Mouse (Mus musculus) neural tube, embryonic 15.5 days (tissue): ENCODE data around the gene Zfp763. TPM values are rescaled to one million over a fixed set of nuclear protein-coding genes. Genes with fewer than 3 reads are reported as not detected.
A peak's percentile ranks its signal among the peaks of the same experiment; 100 is the strongest.
"Not testable (repeated sequence)": the region's sequence is repeated elsewhere in the genome, so short reads cannot be mapped to it uniquely, and the experiment has no call there.

ENCODE experiments used
- ATAC-seq: fragments of 200-750 bp; cut with Nextera tagmentation; 2 replicates; pipeline ENCODE4 v1.8.0; 2017; ENCODE audit warnings: mild to moderate bottlenecking, moderate TSS enrichment, moderate library complexity; ENCODE audit not compliant: low FRiP score
- H3K27ac ChIP-seq: fragments of 300-500 bp; sonication (generic); replicated peaks from 2 replicates; pipeline ENCODE4 v1.5.1; 2015; ENCODE audit warnings: mild to moderate bottlenecking, inconsistent platforms
- H3K27me3 ChIP-seq: fragments of 300-500 bp; sonication (generic); replicated peaks from 2 replicates; pipeline ENCODE4 v1.6.1; 2015; ENCODE audit warnings: inconsistent platforms
- H3K36me3 ChIP-seq: fragments of 300-500 bp; sonication (generic); 2 replicates; pipeline ENCODE4 v1.6.1; 2015; ENCODE audit warnings: inconsistent platforms
- H3K4me1 ChIP-seq: fragments of 300-500 bp; sonication (generic); 2 replicates; pipeline ENCODE4 v1.6.1; 2015; ENCODE audit warnings: inconsistent platforms
- H3K4me2 ChIP-seq: fragments of 300-500 bp; sonication (generic); 2 replicates; pipeline ENCODE4 v1.6.1; 2015; ENCODE audit warnings: inconsistent platforms, mild to moderate bottlenecking, moderate library complexity
- H3K4me3 ChIP-seq: fragments of 300-500 bp; sonication (generic); replicated peaks from 2 replicates; pipeline ENCODE4 v1.5.1; 2015; ENCODE audit warnings: mild to moderate bottlenecking, inconsistent platforms
- H3K9ac ChIP-seq: fragments of 300-500 bp; sonication (generic); replicated peaks from 2 replicates; pipeline ENCODE4 v1.6.1; 2015; ENCODE audit warnings: mild to moderate bottlenecking, inconsistent platforms
- H3K9me3 ChIP-seq: fragments of 300-500 bp; sonication (generic); replicated peaks from 2 replicates; pipeline ENCODE4 v1.6.1; 2016; ENCODE audit warnings: inconsistent platforms
- WGBS: fragments of 180-500 bp; shearing (Covaris S2); methylation state at CpG from one replicate; pipeline ENCODE4 v1.1.7; 2015; ENCODE audit warnings: mixed read lengths; 5-methylcytosine and 5-hydroxymethylcytosine counted together
- polyA plus RNA-seq: library from polyadenylated mRNA; unstranded; fragments of >200 nt; fragmentation: Nextera tagmentation; extraction: Ambion mirVana; gene quantifications from 2 replicates; pipeline ENCODE4 v1.2.1, GENCODE M21; 2015

The Zfp763 gene
- 23.7 and 24.7 TPM in 2 replicates for polyA plus RNA-seq

DNA sequence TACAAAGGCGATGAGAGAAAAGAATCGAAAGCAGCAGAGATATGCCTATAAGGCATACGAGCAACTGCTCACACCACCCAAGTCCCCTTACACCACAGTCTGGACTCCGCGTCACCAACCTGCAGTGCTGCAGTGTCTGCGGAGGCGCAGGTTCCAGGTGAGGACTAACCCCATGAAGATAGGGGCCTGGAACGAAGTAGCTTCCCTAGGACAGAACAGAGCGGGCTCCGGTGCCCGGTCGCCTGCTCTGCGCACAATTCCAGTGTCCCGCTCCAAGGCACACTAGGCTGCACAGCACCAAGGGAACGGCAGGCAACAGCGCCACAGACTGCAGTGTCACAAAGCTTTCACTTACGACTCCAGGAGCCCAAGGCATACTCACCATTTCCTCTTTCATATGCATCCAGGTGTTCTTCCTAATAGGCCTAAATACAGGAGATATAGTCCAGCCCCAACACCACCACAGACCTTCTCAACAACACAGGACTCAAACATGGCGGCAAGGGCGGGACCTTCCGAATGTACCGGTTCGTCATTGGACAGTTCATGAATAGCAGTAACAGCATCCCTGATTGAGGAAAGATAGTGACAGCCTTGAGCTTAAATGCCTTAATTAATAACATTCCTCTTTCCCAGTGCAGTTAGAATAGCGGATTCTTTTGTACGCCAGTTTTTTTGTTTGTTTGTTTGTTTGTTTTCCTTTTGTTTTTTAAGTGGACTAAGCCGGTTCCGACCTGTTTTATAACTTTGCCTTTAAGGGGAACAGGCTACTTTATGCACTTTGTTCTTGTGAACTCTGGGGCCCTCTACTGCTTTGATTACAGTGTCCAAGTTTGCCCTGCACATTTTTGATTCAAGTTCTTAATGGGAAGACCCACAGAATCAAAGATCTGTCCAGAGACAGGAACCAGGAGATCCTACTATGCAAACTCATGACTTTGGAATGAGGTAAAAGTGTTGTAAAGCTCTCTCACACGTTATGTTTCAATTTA lies at the start of gene Zfp763:
Gene Zfp763 (minus strand): TSS at position 503 of the 992 bp plus-strand sequence.
- Histone ChIP-seq H3K4me3 (peak within 1 kb of the TSS; percentile 89), H3K36me3 (peaks cover 4% of the 10 kb centered on the region; the same call in 1 of the 2 replicates), H3K27me3 (no peaks in the 10 kb centered on the region), H3K9ac (peak within 1 kb of the TSS; percentile 86), H3K4me1 (peaks cover 12% of the 10 kb centered on the region), H3K27ac (peak within 1 kb of the TSS; percentile 87), H3K4me2 (peak within 1 kb of the TSS; percentile 54), H3K9me3 (no peaks in the 10 kb centered on the region)
- ATAC-seq, result peak; percentile 100
- WGBS, result 3% methylated on average over 27 of the region's 27 CpGs

GRCm38 (mm10) chr17:33067958-33068357 lies 34.8 kb upstream of the Zfp763 start, which contains the start of gene 4921501E09Rik:
Gene 4921501E09Rik (minus strand): TSS chr17:33068058.
- no peak for ATAC-seq
- Histone ChIP-seq H3K27me3 (no peaks in the 10 kb centered on the region), H3K36me3 (no peaks in the 10 kb centered on the region), H3K27ac (no peak within 1 kb of the TSS), H3K9me3 (no peaks in the 10 kb centered on the region), H3K4me1 (no peaks in the 10 kb centered on the region), H3K9ac (no peak within 1 kb of the TSS), H3K4me3 (no peak within 1 kb of the TSS), H3K4me2 (no peak within 1 kb of the TSS)
- WGBS, result 57% methylated on average over 1 of the region's 1 CpGs

DNA sequence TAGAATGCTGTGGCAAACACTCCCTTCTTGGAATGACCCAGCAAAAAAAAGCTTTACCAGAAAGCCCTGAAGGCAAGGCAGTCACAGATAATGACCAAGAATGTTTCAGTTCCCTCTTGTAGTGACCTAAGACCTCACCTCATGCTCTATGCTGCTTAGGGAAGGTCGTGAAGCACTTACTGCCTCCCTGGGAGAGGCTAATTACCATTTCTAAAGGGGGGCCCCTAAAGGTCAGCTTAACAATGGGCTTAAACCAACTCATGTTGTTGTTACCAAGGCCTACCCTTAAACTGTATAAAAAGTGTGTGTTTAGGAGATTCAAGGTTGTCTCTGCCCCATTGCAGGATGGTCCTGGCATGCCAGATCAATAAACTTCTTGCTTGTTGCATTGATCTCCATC lies 29.8 kb upstream of the Zfp763 start:
- H3K4me3 ChIP-seq, result no peak overlapping the region
- no peak for ATAC-seq
- no peaks in the 10 kb centered on the region for H3K4me1 ChIP-seq

DNA sequence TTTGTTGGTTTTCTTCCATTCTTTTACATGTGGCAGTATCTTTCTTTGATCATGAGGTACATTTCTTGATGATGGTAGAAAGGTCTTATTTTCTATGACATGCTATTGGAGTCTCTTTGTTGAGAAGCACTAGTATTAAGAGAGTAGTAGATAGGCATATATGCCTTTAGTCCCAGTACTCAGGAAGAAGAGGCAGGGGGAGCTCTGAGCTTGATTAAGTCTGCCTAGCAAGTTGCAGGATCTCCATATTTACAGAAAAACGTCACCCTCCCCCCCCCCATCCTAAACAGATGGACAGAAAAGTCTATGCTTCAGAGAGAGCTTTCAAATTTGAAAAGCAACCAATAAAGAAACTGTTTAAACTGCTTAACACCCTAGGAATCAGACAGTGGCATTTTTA lies 25.6 kb upstream of the Zfp763 start:
- no peaks in the 10 kb centered on the region for H3K9me3 ChIP-seq
- no peak overlapping the region for H3K9ac ChIP-seq
- no peak overlapping the region for H3K27ac ChIP-seq
- H3K4me2 ChIP-seq, result no peak overlapping the region
- H3K4me1 ChIP-seq, result no peaks in the 10 kb centered on the region
- ATAC-seq, result no peak
- no peaks in the 10 kb centered on the region for H3K36me3 ChIP-seq
- no peaks in the 10 kb centered on the region for H3K27me3 ChIP-seq
- 8% methylated on average over 1 of the region's 1 CpGs for WGBS
- no peak overlapping the region for H3K4me3 ChIP-seq

More for the DNA sequence above, 29.8 kb upstream of the Zfp763 start:
- Histone ChIP-seq H3K27me3 (no peaks in the 10 kb centered on the region), H3K9me3 (no peaks in the 10 kb centered on the region), H3K27ac (no peak overlapping the region), H3K4me2 (no peak overlapping the region), H3K9ac (no peak overlapping the region), H3K36me3 (no peaks in the 10 kb centered on the region)
- 0% methylated on average over 1 of the region's 1 CpGs for WGBS

DNA sequence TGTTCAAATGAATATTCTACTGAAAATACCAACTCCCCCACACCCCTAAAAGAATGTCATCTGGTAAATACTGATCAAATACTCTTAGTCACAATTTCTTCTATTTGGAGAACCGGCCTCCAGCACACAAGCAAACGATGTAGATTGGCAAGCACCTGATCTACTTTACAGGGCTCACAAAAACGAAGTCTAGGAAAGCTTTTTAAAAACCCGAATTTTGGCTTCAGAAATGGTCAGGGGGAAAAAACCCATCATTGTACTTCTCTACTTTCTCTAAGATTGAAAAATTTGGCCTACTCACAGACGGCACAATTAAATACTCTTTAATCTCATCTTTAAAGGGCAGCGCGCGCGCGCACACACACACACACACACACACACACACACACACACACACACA lies 826 bp downstream of the Zfp763 start:
- H3K27ac ChIP-seq, result peak overlapping the region; percentile 87; the same call in 1 of the 2 replicates
- no peak for ATAC-seq
- no peaks in the 10 kb centered on the region for H3K27me3 ChIP-seq
- 11% methylated on average over 10 of the region's 10 CpGs for WGBS
- H3K9me3 ChIP-seq, result peaks cover 3% of the 10 kb centered on the region; the same call in 1 of the 2 replicates
- peak overlapping the region; percentile 89 for H3K4me3 ChIP-seq
- H3K36me3 ChIP-seq, result peaks cover 7% of the 10 kb centered on the region
- peak overlapping the region; percentile 54 for H3K4me2 ChIP-seq
- H3K9ac ChIP-seq, result peak overlapping the region; percentile 86
- peaks cover 12% of the 10 kb centered on the region for H3K4me1 ChIP-seq

- peaks cover 82% of the 10 kb centered on the region for H3K36me3 ChIP-seq
- not testable (repeated sequence) for H3K27me3 ChIP-seq, H3K9ac ChIP-seq, H3K27ac ChIP-seq, ATAC-seq, H3K4me2 ChIP-seq, H3K4me3 ChIP-seq, H3K4me1 ChIP-seq
- peaks cover 61% of the 10 kb centered on the region for H3K9me3 ChIP-seq
Measured at GRCm38 (mm10) chr17:33020434-33020833, 12.8 kb downstream of the Zfp763 start.

- Histone ChIP-seq H3K9me3 (peaks cover 12% of the 10 kb centered on the region; the same call in 1 of the 2 replicates), H3K4me1 (no peaks in the 10 kb centered on the region), H3K4me2 (no peak overlapping the region), H3K27me3 (no peaks in the 10 kb centered on the region), H3K27ac (no peak overlapping the region), H3K4me3 (no peak overlapping the region), H3K36me3 (peaks cover 26% of the 10 kb centered on the region), H3K9ac (no peak overlapping the region)
- WGBS, result 50% methylated on average over 9 of the region's 9 CpGs
- no peak for ATAC-seq
Measured at GRCm38 (mm10) chr17:33008337-33008736, 24.9 kb downstream of the Zfp763 start.

DNA sequence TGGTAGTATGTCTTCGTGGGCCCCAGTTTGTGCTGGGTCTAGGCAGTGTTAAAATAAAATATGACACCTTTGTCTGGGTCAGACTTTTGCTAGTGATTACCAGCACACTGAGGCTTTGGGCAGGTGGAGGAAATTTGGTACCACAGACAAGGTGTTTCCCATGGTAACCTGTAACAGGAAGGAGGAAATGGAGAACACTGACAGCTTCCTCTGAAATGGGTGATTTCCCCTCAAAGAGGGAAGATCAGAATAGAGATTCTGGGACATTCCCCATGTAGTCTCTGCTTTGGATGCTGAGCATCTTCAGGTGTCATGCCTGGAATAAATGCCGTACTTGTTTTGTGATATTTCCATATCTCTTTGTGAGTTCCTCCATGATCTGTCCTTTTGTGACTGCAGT lies 34.7 kb downstream of the Zfp763 start:
- Histone ChIP-seq H3K4me1 (peaks cover 10% of the 10 kb centered on the region), H3K36me3 (peaks cover 79% of the 10 kb centered on the region), H3K27ac (no peak overlapping the region), H3K4me3 (no peak overlapping the region), H3K9me3 (peaks cover 13% of the 10 kb centered on the region; the same call in 1 of the 2 replicates), H3K4me2 (no peak overlapping the region), H3K27me3 (no peaks in the 10 kb centered on the region), H3K9ac (no peak overlapping the region)
- 95% methylated on average over 2 of the region's 2 CpGs for WGBS
- no peak for ATAC-seq

DNA sequence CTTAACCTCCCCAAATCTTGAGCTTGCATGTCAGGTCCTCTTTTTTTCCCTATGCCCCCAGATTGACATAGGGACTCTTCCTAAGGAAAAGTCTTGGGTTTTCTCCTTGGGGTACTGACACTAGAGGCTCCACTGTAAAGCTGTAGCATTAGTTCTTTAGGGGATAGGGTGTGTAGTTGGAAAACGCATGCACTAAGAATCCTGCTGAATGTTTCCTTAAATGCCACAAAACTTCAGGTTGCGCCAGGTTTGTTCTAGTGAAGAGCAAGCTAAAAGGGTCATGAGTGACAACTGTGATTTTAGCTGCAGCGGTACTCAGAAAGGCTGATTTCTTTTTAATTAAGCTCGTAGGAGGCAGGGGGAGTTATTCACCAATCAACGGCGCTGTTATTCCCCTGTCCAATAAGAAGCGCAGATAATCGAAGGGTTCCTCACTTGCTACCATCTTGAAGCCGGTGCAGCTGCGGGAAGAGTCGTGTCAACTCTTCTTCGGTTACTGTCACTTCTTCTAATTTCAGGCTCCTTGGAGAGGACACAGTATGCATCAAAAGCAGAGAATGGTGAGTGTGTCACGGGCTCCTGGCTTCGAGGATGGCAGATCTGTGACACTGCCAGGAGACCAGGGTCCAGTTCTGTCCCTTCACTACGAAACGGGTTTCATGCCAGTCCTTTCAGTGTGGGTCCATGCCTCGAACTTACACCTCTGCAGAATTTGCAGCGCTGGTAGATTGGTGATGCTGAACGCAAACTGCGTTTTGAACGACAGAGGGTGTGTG lies 40.3 kb downstream of the Zfp763 start, which contains the start of gene Zfp952:
Gene Zfp952 (plus strand): TSS at position 431 of the 776 bp plus-strand sequence.
- Histone ChIP-seq H3K36me3 (peaks cover 30% of the 10 kb centered on the region), H3K9me3 (no peaks in the 10 kb centered on the region), H3K27ac (peak within 1 kb of the TSS; percentile 80), H3K9ac (peak within 1 kb of the TSS; percentile 59), H3K27me3 (no peaks in the 10 kb centered on the region), H3K4me1 (peaks cover 17% of the 10 kb centered on the region), H3K4me3 (peak within 1 kb of the TSS; percentile 54), H3K4me2 (peak within 1 kb of the TSS; percentile 81)
- ATAC-seq, result peak; percentile 99
- under 1% methylated on average over 21 of the region's 21 CpGs for WGBS

GRCm38 (mm10) chr17:32991965-32992698 lies 41.1 kb downstream of the Zfp763 start:
- ATAC-seq, result no peak
- H3K9me3 ChIP-seq, result no peaks in the 10 kb centered on the region
- H3K27me3 ChIP-seq, result no peaks in the 10 kb centered on the region
- peaks cover 17% of the 10 kb centered on the region for H3K4me1 ChIP-seq
- H3K36me3 ChIP-seq, result peaks cover 25% of the 10 kb centered on the region
- peak overlapping the region; percentile 81 for H3K4me2 ChIP-seq
- no peak overlapping the region for H3K27ac ChIP-seq
- WGBS, result 74% methylated on average over 12 of the region's 12 CpGs
- H3K9ac ChIP-seq, result 0 out of 2 replicates have a peak overlapping the region, but pooled peaks have one; percentile 59
- H3K4me3 ChIP-seq, result peak overlapping the region; percentile 54

DNA sequence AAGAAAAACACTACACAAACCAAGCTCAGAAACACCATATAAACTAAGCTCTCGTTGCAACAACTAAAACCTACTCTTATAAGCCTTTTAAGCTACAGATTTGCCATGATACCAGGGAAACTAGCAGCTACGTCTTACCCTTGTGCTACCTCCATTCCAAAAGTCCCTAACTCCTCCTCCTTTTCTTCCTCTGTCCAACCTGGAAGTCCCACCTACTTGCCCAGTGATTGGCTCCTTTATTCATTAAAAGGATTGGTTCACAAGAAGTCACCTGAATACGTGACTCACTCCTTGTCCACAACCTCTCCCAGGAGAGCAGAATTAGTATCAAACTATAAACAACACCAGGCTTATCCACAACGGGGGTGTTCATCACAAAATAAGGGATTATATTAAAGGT lies 46.9 kb downstream of the Zfp763 start:
- no peaks in the 10 kb centered on the region for H3K4me1 ChIP-seq
- ATAC-seq, result no peak
- 78% methylated on average over 4 of the region's 4 CpGs for WGBS
- H3K4me2 ChIP-seq, result no peak overlapping the region
- H3K27me3 ChIP-seq, result no peaks in the 10 kb centered on the region
- H3K36me3 ChIP-seq, result peaks cover 2% of the 10 kb centered on the region; the same call in 1 of the 2 replicates
- no peak overlapping the region for H3K9ac ChIP-seq
- no peaks in the 10 kb centered on the region for H3K9me3 ChIP-seq
- H3K27ac ChIP-seq, result no peak overlapping the region
- no peak overlapping the region for H3K4me3 ChIP-seq
